Mouse (Mus musculus) heart, embryonic 10.5 days (tissue): ENCODE measurements around the gene Slc25a12. TPM values are rescaled to one million over a fixed set of nuclear protein-coding genes. Genes with fewer than 3 reads are reported as not detected.

Source experiments
- DNase-seq: peaks from one replicate; pipeline ENCODE4 v3.0.0-alpha.2; 2017; ENCODE audit warnings: low spot score
- H3K27ac ChIP-seq: fragments of 300-500 bp; sonication (generic); 2 replicates; pipeline ENCODE4 v1.5.1; 2016; ENCODE audit warnings: mild to moderate bottlenecking
- H3K27me3 ChIP-seq: fragments of 300-500 bp; sonication (generic); 2 replicates; pipeline ENCODE4 v1.6.1; 2016; ENCODE audit warnings: mild to moderate bottlenecking; ENCODE audit not compliant: poor library complexity, insufficient read depth, severe bottlenecking
- H3K36me3 ChIP-seq: fragments of 300-500 bp; sonication (generic); 2 replicates; pipeline ENCODE4 v1.6.1; 2016; ENCODE audit warnings: mild to moderate bottlenecking, moderate library complexity
- H3K4me1 ChIP-seq: fragments of 300-500 bp; sonication (generic); 2 replicates; pipeline ENCODE4 v1.6.1; 2016; ENCODE audit warnings: mild to moderate bottlenecking
- H3K4me3 ChIP-seq: fragments of 300-500 bp; sonication (generic); 2 replicates; pipeline ENCODE4 v1.5.1; 2016; ENCODE audit warnings: mild to moderate bottlenecking, moderate library complexity
- H3K9me3 ChIP-seq: fragments of 300-500 bp; sonication (generic); 2 replicates; pipeline ENCODE4 v1.6.1; 2016; ENCODE audit warnings: mild to moderate bottlenecking, moderate library complexity
- WGBS: fragments of 180-500 bp; shearing (Covaris S2); methylation state at CpG from one replicate; pipeline ENCODE4 v1.1.7; 2016; 5-methylcytosine and 5-hydroxymethylcytosine counted together
- polyA plus RNA-seq: library from polyadenylated mRNA; unstranded; fragments of >200 nt; fragmentation: Nextera tagmentation; extraction: Ambion mirVana; gene quantifications from 2 replicates; pipeline ENCODE4 v1.2.1, GENCODE M21; 2016

Slc25a12 gene
- polyA plus RNA-seq, 1 experiment from 2014 or later: 47.0 TPM

DNA sequence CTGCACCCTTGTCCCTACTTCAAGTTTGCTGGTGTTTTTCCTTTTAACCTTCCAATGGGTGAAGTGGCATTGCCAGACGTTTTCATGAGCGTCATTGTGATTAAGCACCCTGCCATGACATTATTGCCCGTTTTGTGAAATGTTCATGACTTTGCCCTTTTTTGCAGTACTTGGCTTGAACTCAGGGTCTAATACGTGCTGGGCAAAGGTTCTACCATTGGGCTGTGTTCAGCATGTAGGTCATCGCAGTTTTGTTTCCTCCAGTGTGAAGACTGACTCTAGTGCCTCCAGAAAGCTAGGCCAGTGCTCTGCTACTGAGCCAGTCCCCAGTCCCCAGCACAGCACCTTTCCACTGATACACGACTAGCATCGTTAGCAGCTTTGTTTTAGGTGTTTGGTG is 111.0 kb downstream of the Slc25a12 start:
- no peak overlapping the region for H3K27ac ChIP-seq
- no peak overlapping the region for H3K4me3 ChIP-seq
- H3K36me3 ChIP-seq: peaks cover 78% of the 10 kb centered on the region
- WGBS: 88% methylated on average over 7 of the region's 7 CpGs
- no peaks in the 10 kb centered on the region for H3K9me3 ChIP-seq
- no peaks in the 10 kb centered on the region for H3K27me3 ChIP-seq
- H3K4me1 ChIP-seq: no peaks in the 10 kb centered on the region
- no peak for DNase-seq

DNA sequence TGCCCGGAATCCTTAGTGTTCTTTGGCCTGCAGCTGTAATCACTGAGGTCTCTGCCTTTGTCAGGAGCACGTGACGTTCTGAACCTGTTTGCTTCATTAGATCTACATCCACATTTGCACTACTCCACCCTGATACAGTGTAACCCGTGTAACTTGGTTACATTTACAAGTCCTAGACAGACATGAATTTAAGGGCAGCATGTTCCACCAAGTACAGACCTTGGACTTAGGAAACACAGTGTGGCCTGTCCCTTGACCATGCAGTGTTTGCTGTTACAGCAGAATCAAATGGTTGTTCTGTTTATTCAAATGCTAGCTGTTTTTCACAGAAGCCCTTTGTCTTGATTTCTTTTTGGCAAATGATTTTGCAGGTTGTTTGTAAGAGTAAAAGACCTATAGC is 112.7 kb downstream of the Slc25a12 start:
- no peak for DNase-seq
- Histone ChIP-seq H3K9me3 (no peaks in the 10 kb centered on the region), H3K27ac (no peak overlapping the region), H3K4me1 (no peaks in the 10 kb centered on the region), H3K4me3 (no peak overlapping the region), H3K27me3 (no peaks in the 10 kb centered on the region), H3K36me3 (peaks cover 80% of the 10 kb centered on the region)
- 62% methylated on average over 4 of the region's 4 CpGs for whole genome bisulfite sequencing

DNA sequence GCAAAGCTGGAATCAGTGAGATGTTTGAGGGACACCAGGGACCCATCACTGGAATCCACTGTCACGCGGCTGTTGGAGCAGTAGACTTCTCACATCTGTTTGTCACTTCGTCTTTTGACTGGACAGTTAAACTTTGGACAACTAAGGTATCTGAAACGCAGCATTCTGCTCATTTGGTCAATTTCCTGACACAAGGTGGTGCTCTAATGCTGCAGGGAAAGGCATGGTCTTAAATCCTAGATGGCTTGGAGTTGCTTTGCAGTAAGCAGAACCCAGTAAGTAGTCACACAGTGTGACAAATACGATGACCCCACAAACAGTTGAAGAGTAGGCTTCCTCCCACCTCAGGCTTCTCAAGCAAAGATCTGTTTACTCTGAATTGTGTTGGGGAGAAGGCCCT is 116.7 kb downstream of the Slc25a12 start:
- Histone ChIP-seq H3K27ac (no peak overlapping the region), H3K4me1 (no peaks in the 10 kb centered on the region), H3K27me3 (no peaks in the 10 kb centered on the region), H3K36me3 (peaks cover 59% of the 10 kb centered on the region), H3K9me3 (no peaks in the 10 kb centered on the region), H3K4me3 (no peak overlapping the region)
- 82% methylated on average over 5 of the region's 5 CpGs for WGBS
- no peak for DNase-seq

DNA sequence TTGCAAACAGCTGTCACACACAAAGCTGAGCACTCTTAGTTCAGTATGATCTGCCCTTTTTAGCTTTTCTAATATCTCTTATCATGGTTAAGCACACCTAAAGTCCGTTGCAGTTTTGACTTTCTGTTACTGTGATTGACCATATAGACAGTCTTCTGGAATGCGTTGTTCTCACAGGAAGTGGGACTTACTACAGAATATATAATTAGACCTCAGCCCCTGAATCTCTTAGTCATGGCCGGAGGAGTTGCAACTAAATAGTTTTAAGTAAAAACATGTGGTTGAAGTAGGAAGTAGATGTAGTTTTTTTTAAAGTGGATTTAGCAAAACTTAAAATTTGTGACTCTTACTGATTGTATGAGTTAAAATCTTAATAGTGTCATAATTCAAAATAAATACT is 119.5 kb downstream of the Slc25a12 start:
- Histone ChIP-seq H3K4me1 (no peaks in the 10 kb centered on the region), H3K27me3 (no peaks in the 10 kb centered on the region), H3K4me3 (no peak overlapping the region), H3K36me3 (peaks cover 54% of the 10 kb centered on the region), H3K27ac (no peak overlapping the region), H3K9me3 (no peaks in the 10 kb centered on the region)
- no peak for DNase-seq
- WGBS: 76% methylated on average over 3 of the region's 3 CpGs

DNA sequence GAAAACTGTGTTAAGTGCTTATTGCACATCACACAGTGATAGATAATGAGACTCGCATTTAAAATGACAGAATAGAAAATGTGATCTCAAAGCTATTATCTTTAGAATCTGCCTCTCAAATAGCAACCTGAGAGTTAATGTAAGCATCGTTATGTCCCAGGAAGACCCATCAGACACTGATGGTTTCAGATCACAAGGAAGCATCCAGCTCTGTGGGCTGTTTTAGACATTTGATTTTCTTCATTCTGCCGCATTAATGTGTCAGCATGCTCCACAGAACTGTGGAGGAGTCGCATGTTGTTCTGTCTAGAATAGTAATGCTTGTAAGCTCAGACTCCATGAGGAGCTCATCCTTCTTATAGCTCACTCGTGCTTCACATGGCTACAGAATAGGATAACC is 121.5 kb downstream of the Slc25a12 start:
- Histone ChIP-seq H3K9me3 (no peaks in the 10 kb centered on the region), H3K27ac (no peak overlapping the region), H3K4me3 (no peak overlapping the region), H3K4me1 (no peaks in the 10 kb centered on the region), H3K36me3 (peaks cover 51% of the 10 kb centered on the region), H3K27me3 (no peaks in the 10 kb centered on the region)
- 91% methylated on average over 5 of the region's 5 CpGs for WGBS
- DNase-seq: no peak

DNA sequence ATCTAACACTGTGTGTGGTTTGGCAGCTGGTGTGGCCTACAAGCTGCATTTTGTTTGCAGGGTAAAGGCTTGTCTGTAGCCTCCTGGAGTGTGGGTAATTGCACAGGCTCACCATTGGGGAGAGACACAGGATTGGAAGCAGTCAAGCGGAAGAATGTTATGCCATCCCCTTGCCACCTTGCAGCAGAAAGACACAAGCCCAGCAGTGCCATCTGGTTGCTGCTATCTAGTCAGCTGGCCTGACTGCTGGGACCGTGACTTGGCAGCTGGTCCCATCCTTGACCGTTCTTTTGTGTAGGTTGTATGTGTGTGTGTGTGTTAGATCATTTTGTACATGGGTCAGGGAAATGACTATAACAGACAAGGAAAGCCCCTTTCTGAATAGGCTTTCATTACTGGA is 122.1 kb downstream of the Slc25a12 start:
- 90% methylated on average over 3 of the region's 3 CpGs for WGBS
- Histone ChIP-seq H3K27ac (no peak overlapping the region), H3K9me3 (no peaks in the 10 kb centered on the region), H3K4me3 (no peak overlapping the region), H3K4me1 (no peaks in the 10 kb centered on the region), H3K27me3 (no peaks in the 10 kb centered on the region), H3K36me3 (peaks cover 50% of the 10 kb centered on the region)
- DNase-seq: no peak

DNA sequence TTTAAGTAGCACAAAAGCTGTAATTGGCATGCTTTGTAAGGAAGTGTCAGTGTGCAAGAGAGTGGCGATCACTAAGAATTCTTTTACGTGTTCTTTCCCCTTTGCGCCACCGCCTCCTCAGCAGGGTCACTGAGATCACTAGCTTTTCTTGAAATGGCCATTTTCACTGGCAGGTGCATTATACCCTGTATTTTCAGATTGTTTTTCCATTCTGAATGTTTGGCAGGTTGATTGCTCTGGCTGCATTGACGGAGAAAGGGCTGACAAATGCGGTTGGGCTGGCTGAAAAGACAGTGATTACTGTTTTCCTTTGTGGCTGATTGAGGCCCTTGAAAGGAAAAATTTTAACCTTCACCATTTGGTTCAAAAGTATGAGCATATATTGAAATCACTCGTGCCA is 122.7 kb downstream of the Slc25a12 start:
- DNase-seq: no peak
- Histone ChIP-seq H3K27me3 (no peaks in the 10 kb centered on the region), H3K27ac (no peak overlapping the region), H3K4me3 (no peak overlapping the region), H3K9me3 (no peaks in the 10 kb centered on the region), H3K4me1 (no peaks in the 10 kb centered on the region), H3K36me3 (peaks cover 49% of the 10 kb centered on the region)
- 90% methylated on average over 7 of the region's 7 CpGs for WGBS

DNA sequence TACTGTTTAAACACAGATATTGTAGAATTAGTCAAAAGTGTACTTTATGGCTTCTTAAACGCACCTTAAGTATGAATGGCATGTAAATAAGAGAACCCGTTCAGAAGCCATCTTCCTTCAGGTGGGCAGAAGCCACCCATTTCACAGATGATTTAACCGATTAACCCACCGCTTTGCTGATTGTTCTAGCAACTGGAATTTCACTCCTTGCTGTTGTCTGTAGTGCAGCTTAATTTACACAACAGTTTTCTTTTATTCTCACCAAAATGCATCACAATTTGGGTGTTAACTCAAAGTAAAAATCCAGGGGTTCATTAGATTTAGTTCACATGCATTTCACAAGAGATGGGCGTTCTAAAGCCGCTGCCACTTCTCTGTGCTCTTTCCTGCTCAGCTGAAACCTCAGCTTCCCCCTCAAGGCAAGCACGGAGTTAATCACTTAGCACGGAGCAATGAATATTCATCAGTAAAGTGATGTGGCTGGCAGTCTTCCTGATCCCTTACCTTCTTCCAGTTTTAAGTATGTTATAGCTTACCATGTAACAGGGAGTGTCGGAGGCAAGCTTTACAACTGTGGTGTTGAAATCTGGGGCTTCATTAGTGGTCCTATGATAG is 124.4 kb downstream of the Slc25a12 start:
- peaks cover 50% of the 10 kb centered on the region for H3K36me3 ChIP-seq

DNA sequence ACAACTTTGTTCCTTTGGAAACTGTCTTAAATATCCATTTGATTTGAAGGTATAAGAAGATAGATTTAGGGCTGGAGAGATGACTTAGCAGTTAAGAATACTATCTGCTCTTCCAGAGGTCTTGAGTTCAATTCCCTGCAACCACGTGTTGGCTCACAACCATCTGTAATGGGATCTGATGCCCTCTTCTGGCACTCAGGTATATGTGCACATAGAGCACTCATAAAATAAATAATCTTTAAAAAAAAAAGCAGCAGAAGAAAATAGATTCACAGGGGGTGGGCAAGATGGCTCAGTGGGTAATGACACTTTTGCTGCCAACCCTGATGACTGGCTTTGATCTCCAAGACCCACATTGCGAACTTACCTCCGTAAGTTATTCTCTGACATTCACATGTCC is 125.4 kb downstream of the Slc25a12 start:
- no peaks in the 10 kb centered on the region for H3K4me1 ChIP-seq
- no peaks in the 10 kb centered on the region for H3K9me3 ChIP-seq
- no peak overlapping the region for H3K4me3 ChIP-seq
- WGBS: 91% methylated on average over 3 of the region's 3 CpGs
- H3K27ac ChIP-seq: no peak overlapping the region
- peaks cover 55% of the 10 kb centered on the region for H3K36me3 ChIP-seq
- no peak for DNase-seq
- H3K27me3 ChIP-seq: no peaks in the 10 kb centered on the region

More for the DNA sequence above, 124.4 kb downstream of the Slc25a12 start:
- WGBS: 82% methylated on average over 9 of the region's 9 CpGs
- Histone ChIP-seq H3K9me3 (no peaks in the 10 kb centered on the region), H3K27ac (no peak overlapping the region), H3K4me3 (no peak overlapping the region), H3K27me3 (no peaks in the 10 kb centered on the region), H3K4me1 (no peaks in the 10 kb centered on the region)
- no peak for DNase-seq

DNA sequence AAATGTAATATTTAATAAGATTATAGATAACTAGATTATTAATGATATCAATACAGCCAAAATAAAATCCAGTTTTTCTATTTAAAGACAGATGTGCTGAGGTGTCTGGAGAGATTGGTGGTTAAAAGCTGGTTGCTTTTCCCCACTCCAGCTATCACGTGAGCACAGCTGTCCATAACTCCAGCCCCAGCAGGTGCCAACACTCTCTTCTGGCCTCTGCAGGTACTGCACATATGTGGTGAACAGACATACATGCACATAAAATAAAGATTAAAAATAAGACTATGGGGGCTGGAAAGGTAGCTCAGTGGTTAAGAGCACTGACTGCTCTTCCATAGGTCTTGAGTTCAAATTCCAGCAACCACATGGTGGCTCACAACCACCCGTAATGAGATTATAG is 126.0 kb downstream of the Slc25a12 start:
- Histone ChIP-seq H3K4me3 (no peak overlapping the region), H3K27ac (no peak overlapping the region), H3K36me3 (peaks cover 60% of the 10 kb centered on the region), H3K27me3 (no peaks in the 10 kb centered on the region), H3K4me1 (no peaks in the 10 kb centered on the region), H3K9me3 (no peaks in the 10 kb centered on the region)
- WGBS: 89% methylated on average over 2 of the region's 2 CpGs
- DNase-seq: no peak

DNA sequence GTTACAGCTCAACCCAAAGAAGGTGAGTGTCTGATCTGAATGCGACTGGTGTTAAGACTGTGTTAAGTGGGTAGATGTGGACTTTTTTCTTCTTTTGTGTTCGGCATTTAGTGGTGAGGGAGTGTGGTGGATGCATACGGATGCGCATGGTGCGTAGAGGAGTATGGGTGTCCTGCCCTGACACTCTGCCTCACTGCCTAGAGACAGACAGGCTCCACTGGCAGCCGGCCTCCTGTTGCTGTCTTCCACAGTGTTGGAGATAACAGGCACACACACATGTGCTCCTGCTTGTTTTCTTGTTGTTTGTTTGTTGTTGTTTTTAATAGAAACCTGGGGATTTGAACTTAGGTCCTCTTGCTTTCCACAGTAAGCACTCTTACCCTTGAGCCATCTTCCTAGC is 131.5 kb downstream of the Slc25a12 start:
- WGBS: 93% methylated on average over 6 of the region's 6 CpGs
- no peak overlapping the region for H3K27ac ChIP-seq

DNA sequence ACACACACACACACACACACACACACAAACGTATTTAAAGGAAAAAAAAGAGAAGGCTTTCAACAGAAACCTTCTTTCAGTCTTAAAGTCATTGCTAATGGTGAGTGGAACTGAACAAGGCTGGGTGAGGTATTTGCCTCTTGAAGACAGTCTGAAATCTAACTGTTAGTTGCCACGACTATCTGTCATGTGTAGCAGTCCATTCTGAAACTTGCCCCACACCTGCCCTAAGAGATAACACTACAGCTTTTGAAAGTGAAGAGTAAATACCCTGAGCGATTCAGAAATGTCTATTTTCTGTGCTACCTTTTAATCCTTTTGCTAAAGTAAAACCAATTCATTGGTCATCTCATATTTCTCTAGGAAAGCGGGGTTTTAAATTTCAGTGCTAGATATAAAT is 132.1 kb downstream of the Slc25a12 start:
- H3K27me3 ChIP-seq: no peaks in the 10 kb centered on the region
- no peak overlapping the region for H3K4me3 ChIP-seq
- no peak overlapping the region for H3K27ac ChIP-seq
- no peak for DNase-seq
- no peaks in the 10 kb centered on the region for H3K9me3 ChIP-seq
- peaks cover 46% of the 10 kb centered on the region for H3K36me3 ChIP-seq
- H3K4me1 ChIP-seq: no peaks in the 10 kb centered on the region
- WGBS: 84% methylated on average over 4 of the region's 4 CpGs

More for the DNA sequence above, 131.5 kb downstream of the Slc25a12 start:
- H3K4me3 ChIP-seq: no peak overlapping the region
- H3K36me3 ChIP-seq: peaks cover 51% of the 10 kb centered on the region
- no peaks in the 10 kb centered on the region for H3K4me1 ChIP-seq
- no peaks in the 10 kb centered on the region for H3K9me3 ChIP-seq
- no peaks in the 10 kb centered on the region for H3K27me3 ChIP-seq
- no peak for DNase-seq

DNA sequence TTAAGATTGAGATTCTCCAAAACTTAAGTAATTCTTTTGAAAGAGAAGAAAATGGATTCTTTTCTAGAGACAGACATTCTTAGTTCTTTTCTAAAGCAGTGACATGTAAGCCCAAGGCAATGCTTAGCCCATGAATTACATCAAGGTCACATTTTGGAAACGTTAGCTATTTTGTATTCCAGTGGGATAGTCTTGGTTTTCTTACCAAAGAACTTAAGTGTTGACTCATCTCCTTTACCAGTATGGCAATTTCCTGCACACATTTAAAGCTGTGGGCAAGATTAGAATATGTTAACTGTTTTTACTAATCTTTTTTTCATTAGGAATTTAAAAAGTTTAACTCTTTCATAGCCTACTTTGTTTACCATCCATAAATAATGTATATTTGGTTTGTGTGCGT is 134.6 kb downstream of the Slc25a12 start:
- Histone ChIP-seq H3K36me3 (peaks cover 46% of the 10 kb centered on the region), H3K9me3 (no peaks in the 10 kb centered on the region), H3K4me3 (no peak overlapping the region), H3K27ac (no peak overlapping the region), H3K4me1 (no peaks in the 10 kb centered on the region), H3K27me3 (no peaks in the 10 kb centered on the region)
- DNase-seq: no peak
- 87% methylated on average over 2 of the region's 2 CpGs for WGBS

DNA sequence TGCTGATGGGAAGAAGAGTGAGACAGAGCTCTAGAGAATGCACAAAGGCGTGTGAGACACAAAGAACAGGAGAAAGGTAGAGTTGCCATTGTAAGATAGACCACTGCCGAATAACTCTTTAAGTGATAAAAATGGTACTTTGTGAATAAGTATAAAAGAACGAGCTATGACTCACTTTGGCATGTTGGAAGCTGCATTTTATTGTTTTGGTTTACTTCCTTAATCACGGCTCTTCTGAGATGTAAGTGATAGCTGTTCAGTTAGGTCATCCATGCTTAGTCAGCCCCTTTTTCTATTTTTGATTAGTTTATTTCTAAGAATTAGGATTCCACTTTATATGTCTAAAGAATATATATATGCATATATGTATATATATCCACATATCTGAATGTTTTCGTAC is 135.6 kb downstream of the Slc25a12 start:
- DNase-seq: no peak
- H3K4me1 ChIP-seq: no peaks in the 10 kb centered on the region
- no peaks in the 10 kb centered on the region for H3K27me3 ChIP-seq
- H3K4me3 ChIP-seq: no peak overlapping the region
- no peaks in the 10 kb centered on the region for H3K9me3 ChIP-seq
- 85% methylated on average over 5 of the region's 5 CpGs for WGBS
- H3K27ac ChIP-seq: no peak overlapping the region
- peaks cover 38% of the 10 kb centered on the region for H3K36me3 ChIP-seq
